23 mouse cellular contexts compared by ENCODE assay signal in the genomic region with DNA sequence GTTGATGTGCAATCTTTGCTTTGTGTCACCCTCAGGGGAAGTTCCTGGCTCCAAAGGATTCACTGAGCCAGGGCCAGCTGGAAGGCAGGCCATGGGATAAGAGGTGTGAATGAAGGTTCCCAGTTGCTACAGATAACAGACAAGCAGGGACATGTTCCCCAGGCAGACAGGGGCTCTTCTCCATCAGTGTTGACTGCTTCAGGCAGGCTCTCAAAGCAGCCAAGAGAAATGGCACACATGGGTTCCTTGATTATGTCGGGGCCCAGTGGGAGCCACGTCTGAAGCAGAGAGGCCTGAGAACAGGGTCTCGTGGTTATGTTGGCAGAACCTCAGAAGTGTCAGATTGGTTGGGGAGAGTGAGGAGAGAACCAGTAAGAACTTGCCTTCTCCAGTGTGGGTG. TPM values are rescaled to one million over a fixed set of nuclear protein-coding genes. Genes with fewer than 3 reads are reported as not detected.
A peak's percentile ranks its signal among the peaks of the same experiment; 100 is the strongest.
DNase-seq lines count a peak whose midpoint lies in the region; ATAC-seq and TF ChIP-seq lines count a peak whose summit lies in the region.
"Had no signal": no experiment of that assay in that cellular context is flagged by ENCODE, and none has a peak within 500 bp of the region (broad histone marks: within the 10 kb centered on the region; RNA-seq: fewer than 3 reads in every experiment).

No protein-coding gene starts in this region.

- TF ChIP-seq CTCF in left cerebral cortex, adult 2 months (IDR thresholded peaks at IDR 0.05): no peak

- no peaks in the 10 kb centered on the region for H3K36me3 ChIP-seq in embryonic facial prominence, embryonic 15.5 days
- no peaks in the 10 kb centered on the region for H3K36me3 ChIP-seq in embryonic facial prominence, embryonic 10.5 days (replicated peaks)
- peaks cover 32% of the 10 kb centered on the region for H3K36me3 ChIP-seq in heart, embryonic 13.5 days
- H3K36me3 ChIP-seq: forebrain, embryonic 10.5 days; hindbrain, embryonic 15.5 days; neural tube, embryonic 12.5 days had no signal

- no peak overlapping the region for H3K4me3 ChIP-seq in embryonic facial prominence, embryonic 15.5 days (replicated peaks)
- no peak overlapping the region for H3K4me3 ChIP-seq in embryonic facial prominence, embryonic 10.5 days
- no peak overlapping the region for H3K4me3 ChIP-seq in heart, embryonic 13.5 days
- H3K4me3 ChIP-seq in left cerebral cortex, adult 2 months: no peak overlapping the region
- H3K4me3 ChIP-seq: forebrain, embryonic 10.5 days; hindbrain, embryonic 15.5 days; neural tube, embryonic 12.5 days had no signal

- 0 out of 2 replicates have a peak, but pooled peaks cover 8% of the 10 kb centered on the region for H3K4me1 ChIP-seq in embryonic facial prominence, embryonic 15.5 days
- H3K4me1 ChIP-seq in embryonic facial prominence, embryonic 10.5 days: 0 out of 2 replicates have a peak, but pooled peaks cover 4% of the 10 kb centered on the region
- peaks cover 49% of the 10 kb centered on the region for H3K4me1 ChIP-seq in heart, embryonic 13.5 days
- H3K4me1 ChIP-seq: neural tube, embryonic 12.5 days had no signal

- H3K9ac ChIP-seq in embryonic facial prominence, embryonic 15.5 days: no peak overlapping the region
- H3K9ac ChIP-seq in heart, embryonic 13.5 days: no peak overlapping the region
- H3K9ac ChIP-seq: hindbrain, embryonic 15.5 days; liver, embryonic 14.5 days; neural tube, embryonic 12.5 days had no signal

- no peak overlapping the region for H3K27ac ChIP-seq in embryonic facial prominence, embryonic 15.5 days (replicated peaks)
- no peak overlapping the region for H3K27ac ChIP-seq in embryonic facial prominence, embryonic 10.5 days (replicated peaks)
- peak overlapping the region; percentile 74 for H3K27ac ChIP-seq in heart, embryonic 13.5 days (replicated peaks)
- H3K27ac ChIP-seq in left cerebral cortex, adult 2 months: no peak overlapping the region
- H3K27ac ChIP-seq: forebrain, embryonic 10.5 days; hindbrain, embryonic 15.5 days; liver, embryonic 14.5 days; neural tube, embryonic 12.5 days had no signal

- WGBS in embryonic facial prominence, embryonic 15.5 days: 38% methylated on average over 3 of the region's 3 CpGs
- WGBS in embryonic facial prominence, embryonic 10.5 days: 76% methylated on average over 3 of the region's 3 CpGs
- 9% methylated on average over 3 of the region's 3 CpGs for WGBS in heart, embryonic 13.5 days

- no peaks in the 10 kb centered on the region for H3K27me3 ChIP-seq in embryonic facial prominence, embryonic 15.5 days
- no peaks in the 10 kb centered on the region; the same call in 1 of the 2 replicates for H3K27me3 ChIP-seq in embryonic facial prominence, embryonic 10.5 days (replicated peaks; ENCODE audit: low read depth, poor library complexity, severe bottlenecking)
- H3K27me3 ChIP-seq in heart, embryonic 13.5 days (replicated peaks): no peaks in the 10 kb centered on the region
- H3K27me3 ChIP-seq: hindbrain, embryonic 15.5 days; neural tube, embryonic 12.5 days had no signal

- H3K4me2 ChIP-seq in embryonic facial prominence, embryonic 15.5 days (replicated peaks): no peak overlapping the region
- no peak overlapping the region for H3K4me2 ChIP-seq in heart, embryonic 13.5 days
- H3K4me2 ChIP-seq: hindbrain, embryonic 15.5 days; neural tube, embryonic 12.5 days had no signal

- DNase-seq in embryonic facial prominence, embryonic 10.5 days (ENCODE audit: low spot score): no peak
- peak; percentile 73 for DNase-seq in heart, postnatal 4 days
- peak; percentile 29 to 76 for DNase-seq in lung, postnatal 4 days
- DNase-seq in liver: no peak
- DNase-seq in right cerebral cortex, postnatal 4 days: no peak
- no peak for DNase-seq in left cerebral cortex, adult 2 months (ENCODE audit: extremely low spot score in 1 of 2, low spot score in 2 of 2)
- DNase-seq: adrenal gland, postnatal 25 days; cerebellum, postnatal 36 days; gastrocnemius, postnatal 14 days; kidney, postnatal 14 days had no signal

- 0 out of 2 replicates have a peak, but pooled peaks have one; percentile 26 for ATAC-seq in embryonic facial prominence, embryonic 15.5 days (ENCODE audit: insufficient number of reproducible peaks, low FRiP score, low TSS enrichment, low read depth)
- peak; percentile 32; the same call in 1 of the 2 replicates for ATAC-seq in heart, embryonic 13.5 days (ENCODE audit: extremely low read depth, insufficient number of reproducible peaks, low FRiP score, low TSS enrichment)
- ATAC-seq: intestine, postnatal 0 days had no signal

- no peaks in the 10 kb centered on the region for H3K9me3 ChIP-seq in embryonic facial prominence, embryonic 15.5 days (replicated peaks)
- H3K9me3 ChIP-seq in embryonic facial prominence, embryonic 10.5 days: no peaks in the 10 kb centered on the region
- H3K9me3 ChIP-seq in heart, embryonic 13.5 days: no peaks in the 10 kb centered on the region
- H3K9me3 ChIP-seq: forebrain, embryonic 10.5 days; hindbrain, embryonic 15.5 days; neural tube, embryonic 12.5 days had no signal

- intact Hi-C loops in left cerebral cortex, adult 2 months (cut with DNase I): no loop called here

RNA-seq across cellular contexts. Expression of a gene that starts 30.1 kb away (rescaled TPM):
- polyA plus RNA-seq in embryonic facial prominence, embryonic 15.5 days (2015; fragmentation: Nextera tagmentation; extraction: Ambion mirVana): 0.55 and 0.60 TPM in 2 replicates
- polyA plus RNA-seq in embryonic facial prominence, embryonic 10.5 days (2016; fragmentation: Nextera tagmentation; extraction: Ambion mirVana): 0.24 and 0.52 TPM in 2 replicates
- polyA plus RNA-seq in heart, embryonic 13.5 days (2015; fragmentation: Nextera tagmentation; extraction: Ambion mirVana): 19.8 and 21.0 TPM in 2 replicates
- 10 to 100 TPM; 41.6 to 43.6 TPM for total RNA-seq in heart, postnatal 4 days (2021)
- total RNA-seq in left cerebral cortex, adult 2 months (2021): under 1 TPM; 0.45 to 0.47 TPM
- total RNA-seq: gastrocnemius, postnatal 14 days had no signal

RNA-seq across cellular contexts. Expression of a gene that starts 58.2 kb away (rescaled TPM):
- 0.07 and 0.13 TPM in 2 replicates for polyA plus RNA-seq in embryonic facial prominence, embryonic 15.5 days (2015; fragmentation: Nextera tagmentation; extraction: Ambion mirVana)
- polyA plus RNA-seq in embryonic facial prominence, embryonic 10.5 days (2016; fragmentation: Nextera tagmentation; extraction: Ambion mirVana): not detected in 2 replicates
- not detected in 2 replicates for polyA plus RNA-seq in heart, embryonic 13.5 days (2015; fragmentation: Nextera tagmentation; extraction: Ambion mirVana)
- not detected for total RNA-seq in heart, postnatal 4 days (2021)
- not detected for total RNA-seq in left cerebral cortex, adult 2 months (2021)
- total RNA-seq: adrenal gland, postnatal 25 days; gastrocnemius, postnatal 14 days; layer of hippocampus, postnatal 10 days; megakaryocyte-erythroid progenitor cell, adult 5-6 weeks; midbrain, postnatal 0 days had no signal
- polyA plus RNA-seq: embryonic facial prominence, embryonic 11.5 days; forebrain, embryonic 10.5 days; frontal cortex, adult 2 months; hindbrain, embryonic 15.5 days; intestine, postnatal 0 days; limb, embryonic 11.5 days; liver, embryonic 14.5 days; midbrain, postnatal 0 days; neural tube, embryonic 12.5 days had no signal

Comparison
In these comparisons a context has a peak if more than half of its experiments do, and no peak if none do; other contexts are left out.
1. DNase-seq: peak in heart, postnatal 4 days (single experiment) and lung, postnatal 4 days (2 of 2); none in embryonic facial prominence, embryonic 10.5 days (single experiment), liver (single experiment), right cerebral cortex, postnatal 4 days (single experiment) and left cerebral cortex, adult 2 months (0 of 2).
2. RNA of a gene that starts 30.1 kb away (polyA plus RNA-seq): 19.8 to 21.0 TPM in heart, embryonic 13.5 days; 0.55 to 0.60 TPM in embryonic facial prominence, embryonic 15.5 days and 0.24 to 0.52 TPM in embryonic facial prominence, embryonic 10.5 days; every median in the first group is over 10 times any median in the second.